Mouse (Mus musculus) C2C12 (cell line): ENCODE measurements around the gene Man1b1.

Source experiments
- CTCF ChIP-seq: IDR thresholded peaks from one replicate; pipeline ENCODE4 v1.5.1; 2011; ENCODE audit not compliant: control insufficient read depth, insufficient read depth, insufficient read length
- MAX ChIP-seq: IDR thresholded peaks from one replicate; pipeline ENCODE4 v1.6.1; 2011; ENCODE audit warnings: mild to moderate bottlenecking, control low read depth
- USF1 ChIP-seq: IDR thresholded peaks from one replicate; pipeline ENCODE4 v1.6.1; 2011; ENCODE audit warnings: low read depth, mild to moderate bottlenecking, control low read depth, moderate library complexity

GRCm38 (mm10) chr2:25304657-25305541, 27.2 kb upstream of the Man1b1 start:
- TF ChIP-seq CTCF: no peak
- no peak for TF ChIP-seq USF1
- no peak for TF ChIP-seq MAX
